Comparison of ENCODE assay signal across 9 mouse cellular contexts in genomic region chr1:58579179-58579578, GRCm38 (mm10). TPM values are rescaled to one million over a fixed set of nuclear protein-coding genes. Genes with fewer than 3 reads are reported as not detected.
DNase-seq lines count a peak whose midpoint lies in the region; TF ChIP-seq lines count a peak whose summit lies in the region.
"Had no signal": no experiment of that assay in that cellular context is flagged by ENCODE, and none has a peak within 500 bp of the region (broad histone marks: within the 10 kb centered on the region; RNA-seq: fewer than 3 reads in every experiment).

No protein-coding gene starts in this region.

- H3K4me3 ChIP-seq in spleen, adult 2 months (ENCODE audit: extremely low read depth, insufficient read depth, insufficient read length), result no peak overlapping the region
- H3K4me3 ChIP-seq: embryonic facial prominence, embryonic 12.5 days had no signal

- 94% methylated on average over 2 of the region's 2 CpGs for WGBS in spleen, adult 2 months

- H3K27ac ChIP-seq in spleen, adult 2 months (ENCODE audit: insufficient read depth, low read length), result no peak overlapping the region
- H3K27ac ChIP-seq: embryonic facial prominence, embryonic 12.5 days had no signal

- no peaks in the 10 kb centered on the region for H3K36me3 ChIP-seq in spleen, adult 2 months (ENCODE audit: control insufficient read depth, insufficient read depth, low read length)
- H3K36me3 ChIP-seq: embryonic facial prominence, embryonic 12.5 days had no signal

- DNase-seq in heart, adult 11 months, result peak; percentile 54
- no peak for DNase-seq in heart, adult 8-10 months (ENCODE audit: low spot score)
- peak; percentile 46 for DNase-seq in testis, postnatal 10 days (ENCODE audit: low spot score)
- no peak for DNase-seq in testis, postnatal 14 days (ENCODE audit: low spot score)
- peak; percentile 66 for DNase-seq in induced T-regulatory cell, adult 2 months (ENCODE audit: low read depth)
- peak; percentile 11 to 12 for DNase-seq in spleen, adult 2 months (ENCODE audit: low read depth in 1 of 2, low spot score in 2 of 2)
- DNase-seq in urinary bladder, adult 18-20 months (ENCODE audit: low spot score in 2 of 2), result no peak
- DNase-seq in cerebellum, adult 9-11 months, result no peak

- peak; percentile 7; the same call in 1 of the 2 replicates for TF ChIP-seq CTCF in spleen, adult 2 months (IDR thresholded peaks at IDR 0.05; ENCODE audit: extremely low read depth, insufficient read depth, insufficient read length, insufficient replicate concordance)

- no peaks in the 10 kb centered on the region for H3K27me3 ChIP-seq in spleen, adult 2 months (ENCODE audit: control insufficient read depth, insufficient read depth, low read length)
- H3K27me3 ChIP-seq: embryonic facial prominence, embryonic 12.5 days had no signal

- H3K4me1 ChIP-seq in spleen, adult 2 months (ENCODE audit: control insufficient read depth, insufficient read depth, insufficient read length), result no peaks in the 10 kb centered on the region
- H3K4me1 ChIP-seq: embryonic facial prominence, embryonic 12.5 days had no signal

- no peak for TF ChIP-seq POLR2A in spleen, adult 2 months (IDR thresholded peaks at IDR 0.05; ENCODE audit: low read depth, low read length)

RNA-seq across cellular contexts. Expression of gene Fam126b, which starts 6.9 kb away (rescaled TPM):
- total RNA-seq in heart, adult 8-10 months (2022), result 10 to 100 TPM; 10.2 to 21.2 (median 16.5) TPM
- 0.67 TPM in 2 replicates for polyA plus RNA-seq in spleen, adult 2 months (2012; rRNA removed)

RNA-seq across cellular contexts. Expression of gene Ndufb3, which starts 7.0 kb away (rescaled TPM):
- total RNA-seq in heart, adult 8-10 months (2022), result 100 to 1,000 TPM; 264 to 362 (median 303) TPM
- 13.8 and 13.9 TPM in 2 replicates for polyA plus RNA-seq in spleen, adult 2 months (2012; rRNA removed)

Comparison
In these comparisons a context has a peak if more than half of its experiments do, and no peak if none do; other contexts are left out.
1. DNase-seq: peak in heart, adult 11 months (single experiment), testis, postnatal 10 days (single experiment), induced T-regulatory cell, adult 2 months (single experiment) and spleen, adult 2 months (2 of 2); none in heart, adult 8-10 months (single experiment), testis, postnatal 14 days (single experiment), urinary bladder, adult 18-20 months (0 of 2) and cerebellum, adult 9-11 months (single experiment).